Mouse (Mus musculus) myocyte (in vitro differentiated cells): ENCODE data around the gene Gm21992. TPM values are rescaled to one million over a fixed set of nuclear protein-coding genes. Genes with fewer than 3 reads are reported as not detected.

Experiments used
- H3K27me3 ChIP-seq: one replicate; pipeline ENCODE4 v1.6.1; 2011; ENCODE audit not compliant: control insufficient read depth, insufficient read depth, insufficient read length
- H3K36me3 ChIP-seq: one replicate; pipeline ENCODE4 v1.6.1; 2011; ENCODE audit not compliant: control insufficient read depth, insufficient read depth
- H3K4me2 ChIP-seq: one replicate; pipeline ENCODE4 v1.6.1; 2011; ENCODE audit warnings: low read depth, control low read depth
- H3K4me3 ChIP-seq: one replicate; pipeline ENCODE4 v1.5.1; 2011; ENCODE audit warnings: mild to moderate bottlenecking, control low read depth, moderate library complexity
- H3K79me2 ChIP-seq: one replicate; pipeline ENCODE4 v1.6.1; 2011; ENCODE audit not compliant: control insufficient read depth, insufficient read depth
- H3ac ChIP-seq: one replicate; pipeline ENCODE4 v1.6.1; 2011; ENCODE audit not compliant: control insufficient read depth, insufficient read length
- CEBPB ChIP-seq: IDR thresholded peaks from 2 replicates; pipeline ENCODE4 v1.6.1; 2011; ENCODE audit warnings: mild to moderate bottlenecking, moderate library complexity; ENCODE audit not compliant: poor library complexity, insufficient read depth, severe bottlenecking
- E2F4 ChIP-seq: IDR thresholded peaks from one replicate; pipeline ENCODE4 v1.6.1; 2011; ENCODE audit warnings: mild to moderate bottlenecking, control low read depth, moderate library complexity; ENCODE audit not compliant: insufficient read depth
- MAX ChIP-seq: IDR thresholded peaks from one replicate; pipeline ENCODE4 v1.6.1; 2011; ENCODE audit warnings: low read depth, mild to moderate bottlenecking, control low read depth
- MYOD1 ChIP-seq, 3 experiments: IDR thresholded peaks; one replicate each; pipeline ENCODE4 v1.6.1; 2011; ENCODE audit warnings: control low read depth in 2 of 3, low read depth in 2 of 3, mild to moderate bottlenecking in 2 of 3, moderate library complexity in 1 of 3; ENCODE audit not compliant: insufficient read length in 2 of 3, control insufficient read depth in 1 of 3
- MYOG ChIP-seq, 3 experiments: IDR thresholded peaks; one replicate each; pipeline ENCODE4 v1.6.1; 2011; ENCODE audit warnings: control low read depth in 2 of 3, low read depth in 2 of 3, mild to moderate bottlenecking in 2 of 3; ENCODE audit not compliant: insufficient read length in 2 of 3, control insufficient read depth in 1 of 3, insufficient read depth in 1 of 3
- POLR2A ChIP-seq: IDR thresholded peaks from one replicate; pipeline ENCODE4 v1.6.1; 2011; ENCODE audit warnings: low read depth, mild to moderate bottlenecking, control low read depth, moderate library complexity; ENCODE audit not compliant: insufficient read length
- POLR2AphosphoS2 ChIP-seq: IDR thresholded peaks from one replicate; pipeline ENCODE4 v1.6.1; 2011; ENCODE audit warnings: low read depth, control low read depth; ENCODE audit not compliant: insufficient read length
- REST ChIP-seq: IDR thresholded peaks from one replicate; pipeline ENCODE4 v1.6.1; 2011; ENCODE audit warnings: mild to moderate bottlenecking, control low read depth, moderate library complexity; ENCODE audit not compliant: insufficient read depth, insufficient read length
- SRF ChIP-seq: IDR thresholded peaks from one replicate; pipeline ENCODE4 v1.6.1; 2011; ENCODE audit warnings: low read depth; ENCODE audit not compliant: control insufficient read depth, insufficient read length
- TCF12 ChIP-seq: IDR thresholded peaks from one replicate; pipeline ENCODE4 v1.6.1; 2011; ENCODE audit warnings: mild to moderate bottlenecking, control low read depth; ENCODE audit not compliant: poor library complexity, insufficient read depth, severe bottlenecking
- TCF3 ChIP-seq: IDR thresholded peaks from one replicate; pipeline ENCODE4 v1.6.1; 2011; ENCODE audit warnings: low read depth, control low read depth; ENCODE audit not compliant: insufficient read length
- USF1 ChIP-seq: IDR thresholded peaks from one replicate; pipeline ENCODE4 v1.6.1; 2011; ENCODE audit warnings: low read depth, mild to moderate bottlenecking, control low read depth, moderate library complexity
- polyA plus RNA-seq: library from polyadenylated mRNA; unstranded; fragments of >200 nt; fragmentation: generic; extraction: Trizol; gene quantifications from one replicate; pipeline ENCODE4 v1.2.1, GENCODE M21; 2012; ENCODE audit warnings: missing spikeins

Gene Gm21992
- polyA plus RNA-seq, 1 experiment: 8.1 TPM

DNA sequence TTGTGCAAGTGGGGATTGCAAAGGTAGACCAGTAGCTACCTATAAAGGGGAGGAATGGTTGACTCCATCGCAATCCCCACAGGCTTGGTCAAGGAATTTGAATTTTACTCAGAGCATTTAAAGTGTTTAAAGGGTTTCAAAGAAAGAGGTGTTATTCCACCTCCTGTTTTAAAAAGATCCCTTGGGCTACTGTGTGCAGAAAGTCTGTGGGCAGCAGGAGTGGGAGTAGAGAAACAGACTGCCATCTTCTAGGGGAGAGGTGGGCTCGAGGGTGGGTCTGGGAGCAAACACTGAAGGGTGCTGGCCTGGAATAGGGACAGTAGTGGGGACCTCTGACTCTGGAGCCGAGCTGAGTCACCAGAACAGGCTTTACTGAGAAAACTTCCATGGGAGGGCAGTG, 78.4 kb downstream of the Gm21992 start:
- Histone ChIP-seq H3K27me3 (no peaks in the 10 kb centered on the region), H3K4me2 (no peak overlapping the region), H3ac (no peak overlapping the region), H3K4me3 (no peak overlapping the region), H3K36me3 (no peaks in the 10 kb centered on the region), H3K79me2 (no peaks in the 10 kb centered on the region)
- no peak for TF ChIP-seq POLR2AphosphoS2
- no peak for TF ChIP-seq REST
- no peak for TF ChIP-seq MAX
- no peak for TF ChIP-seq MYOG (IDR thresholded peaks at IDR 0.05; ENCODE audit: control insufficient read depth in 1 of 3, insufficient read depth in 1 of 3, insufficient read length in 2 of 3, low read depth in 2 of 3)
- no peak for TF ChIP-seq TCF3
- TF ChIP-seq MYOD1 (IDR thresholded peaks at IDR 0.05; ENCODE audit: control insufficient read depth in 1 of 3, insufficient read length in 2 of 3, low read depth in 2 of 3): no peak
- no peak for TF ChIP-seq TCF12
- TF ChIP-seq USF1: no peak
- TF ChIP-seq POLR2A: no peak
- TF ChIP-seq SRF: no peak
- no peak for TF ChIP-seq CEBPB

- no peak overlapping the region for H3K4me3 ChIP-seq
- TF ChIP-seq POLR2AphosphoS2 (no peak), MYOG (IDR thresholded peaks at IDR 0.05; ENCODE audit: control insufficient read depth in 1 of 3, insufficient read depth in 1 of 3, insufficient read length in 2 of 3, low read depth in 2 of 3) (no peak), TCF3 (no peak), TCF12 (no peak), E2F4 (no peak), MAX (no peak), REST (no peak), CEBPB (no peak), MYOD1 (IDR thresholded peaks at IDR 0.05; ENCODE audit: control insufficient read depth in 1 of 3, insufficient read length in 2 of 3, low read depth in 2 of 3) (no peak), USF1 (no peak), SRF (no peak), POLR2A (no peak)
- H3ac ChIP-seq: no peak overlapping the region
- no peaks in the 10 kb centered on the region for H3K27me3 ChIP-seq
- H3K36me3 ChIP-seq: no peaks in the 10 kb centered on the region
- no peaks in the 10 kb centered on the region for H3K79me2 ChIP-seq
- H3K4me2 ChIP-seq: no peak overlapping the region
Measured at GRCm38 (mm10) chr19:4729186-4729585, 82.2 kb downstream of the Gm21992 start.

GRCm38 (mm10) chr19:4720671-4721244, 90.7 kb downstream of the Gm21992 start:
- Histone ChIP-seq H3K4me2 (no peak overlapping the region), H3ac (no peak overlapping the region), H3K36me3 (no peaks in the 10 kb centered on the region), H3K79me2 (no peaks in the 10 kb centered on the region), H3K4me3 (no peak overlapping the region), H3K27me3 (no peaks in the 10 kb centered on the region)
- TF ChIP-seq POLR2AphosphoS2: no peak
- TF ChIP-seq REST: no peak
- no peak for TF ChIP-seq SRF
- TF ChIP-seq TCF3: no peak
- TF ChIP-seq TCF12: no peak
- TF ChIP-seq POLR2A: no peak
- no peak for TF ChIP-seq MYOG (IDR thresholded peaks at IDR 0.05; ENCODE audit: control insufficient read depth in 1 of 3, insufficient read depth in 1 of 3, insufficient read length in 2 of 3, low read depth in 2 of 3)

DNA sequence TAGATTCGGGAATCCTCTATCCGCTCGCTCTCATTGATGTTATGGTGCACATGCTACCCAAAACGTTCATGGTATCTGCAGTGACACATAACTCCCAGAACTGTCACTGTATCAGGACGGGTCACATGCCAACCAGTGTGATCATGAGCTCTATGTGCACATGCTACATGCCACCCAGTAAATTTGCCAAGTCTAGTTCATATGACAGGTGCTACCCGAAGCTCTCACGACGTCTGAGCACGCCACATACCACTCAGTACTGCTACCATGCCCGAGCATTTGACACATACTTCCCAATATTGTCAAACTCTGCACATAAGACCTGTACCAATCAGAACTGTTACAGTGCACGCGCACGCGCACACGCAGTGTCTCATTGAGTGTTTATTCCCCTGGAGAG, 91.3 kb downstream of the Gm21992 start:
- H3K36me3 ChIP-seq: no peaks in the 10 kb centered on the region

More for the DNA sequence above, 91.3 kb downstream of the Gm21992 start:
- Histone ChIP-seq H3K4me2 (no peak overlapping the region), H3K27me3 (no peaks in the 10 kb centered on the region), H3ac (no peak overlapping the region), H3K4me3 (no peak overlapping the region), H3K79me2 (no peaks in the 10 kb centered on the region)
- no peak for TF ChIP-seq POLR2A
- TF ChIP-seq SRF: no peak
- no peak for TF ChIP-seq MYOD1 (IDR thresholded peaks at IDR 0.05; ENCODE audit: control insufficient read depth in 1 of 3, insufficient read length in 2 of 3, low read depth in 2 of 3)
- TF ChIP-seq MAX: no peak
- no peak for TF ChIP-seq USF1
- no peak for TF ChIP-seq POLR2AphosphoS2
- no peak for TF ChIP-seq CEBPB
- TF ChIP-seq REST: no peak
- TF ChIP-seq TCF12: no peak
- TF ChIP-seq MYOG (IDR thresholded peaks at IDR 0.05; ENCODE audit: control insufficient read depth in 1 of 3, insufficient read depth in 1 of 3, insufficient read length in 2 of 3, low read depth in 2 of 3): no peak
- no peak for TF ChIP-seq E2F4
- TF ChIP-seq TCF3: no peak
